Mouse (Mus musculus): ENCODE measurements around the gene Iqcn.

Iqcn gene

GRCm38 (mm10) chr8:70753151-70753550 is 49.9 kb downstream of the Iqcn start:
- DNase-seq (ENCODE audit: low read depth in 2 of 2, low spot score in 2 of 2), result no peak

GRCm38 (mm10) chr8:70754043-70754870 is 51.0 kb downstream of the Iqcn start, which contains the start of gene Rab3a:
Gene Rab3a, plus strand, starts transcription at chr8:70754679.
- peak; percentile 89 to 90 for DNase-seq (ENCODE audit: low read depth in 2 of 2, low spot score in 2 of 2)

GRCm38 (mm10) chr8:70754871-70755660 is 51.8 kb downstream of the Iqcn start:
- no peak for DNase-seq (ENCODE audit: low read depth in 2 of 2, low spot score in 2 of 2)

GRCm38 (mm10) chr8:70755661-70756475 is 52.6 kb downstream of the Iqcn start:
- DNase-seq (ENCODE audit: low read depth in 2 of 2, low spot score in 2 of 2), result no peak

- DNase-seq (ENCODE audit: low read depth in 2 of 2, low spot score in 2 of 2), result no peak
These were observed 53.3 kb downstream of the Iqcn start for GRCm38 (mm10) chr8:70756476-70757040.

GRCm38 (mm10) chr8:70757523-70758307 is 54.5 kb downstream of the Iqcn start:
- no peak for DNase-seq (ENCODE audit: low read depth in 2 of 2, low spot score in 2 of 2)

GRCm38 (mm10) chr8:70758308-70758615 is 55.0 kb downstream of the Iqcn start:
- DNase-seq (ENCODE audit: low read depth in 2 of 2, low spot score in 2 of 2), result no peak

- no peak for DNase-seq (ENCODE audit: low read depth in 2 of 2, low spot score in 2 of 2)
These were observed 55.6 kb downstream of the Iqcn start for GRCm38 (mm10) chr8:70758616-70759561.

- no peak for DNase-seq (ENCODE audit: low read depth in 2 of 2, low spot score in 2 of 2)
These were observed 57.1 kb downstream of the Iqcn start for GRCm38 (mm10) chr8:70760350-70760749.

GRCm38 (mm10) chr8:70760775-70761406 is 57.6 kb downstream of the Iqcn start, which contains the start of gene Mpv17l2:
Gene Mpv17l2, minus strand, starts transcription at chr8:70760946.
- peak; percentile 89 to 92 for DNase-seq (ENCODE audit: low read depth in 2 of 2, low spot score in 2 of 2)

GRCm38 (mm10) chr8:70762118-70762517 is 58.9 kb downstream of the Iqcn start:
- no peak for DNase-seq (ENCODE audit: low read depth in 2 of 2, low spot score in 2 of 2)

GRCm38 (mm10) chr8:70763354-70763753 is 60.1 kb downstream of the Iqcn start:
- peak; percentile 50 to 59 for DNase-seq (ENCODE audit: low read depth in 2 of 2, low spot score in 2 of 2)

GRCm38 (mm10) chr8:70764026-70764425 is 60.8 kb downstream of the Iqcn start:
- DNase-seq (ENCODE audit: low read depth in 2 of 2, low spot score in 2 of 2), result no peak

- no peak for DNase-seq (ENCODE audit: low read depth in 2 of 2, low spot score in 2 of 2)
These were observed 61.4 kb downstream of the Iqcn start for GRCm38 (mm10) chr8:70764676-70765075.

GRCm38 (mm10) chr8:70765329-70765728 is 62.1 kb downstream of the Iqcn start:
- no peak for DNase-seq (ENCODE audit: low read depth in 2 of 2, low spot score in 2 of 2)

- peak; percentile 57 to 64 for DNase-seq (ENCODE audit: low read depth in 2 of 2, low spot score in 2 of 2)
These were observed 62.7 kb downstream of the Iqcn start for GRCm38 (mm10) chr8:70765838-70766570.

- DNase-seq (ENCODE audit: low read depth in 2 of 2, low spot score in 2 of 2), result no peak
These were observed 63.5 kb downstream of the Iqcn start for GRCm38 (mm10) chr8:70766571-70767440.

Data from CD8-positive naive resting alpha-beta T cell, adult 2 months (primary cell).